12 mouse cellular contexts compared by ENCODE assay signal in genomic region chr14:122875056-122875455, GRCm38 (mm10). TPM values are rescaled to one million over a fixed set of nuclear protein-coding genes. Genes with fewer than 3 reads are reported as not detected.
A peak's percentile ranks its signal among the peaks of the same experiment; 100 is the strongest.
DNase-seq lines count a peak whose midpoint lies in the region; ATAC-seq and TF ChIP-seq lines count a peak whose summit lies in the region.
"Had no signal": no experiment of that assay in that cellular context is flagged by ENCODE, and none has a peak within 500 bp of the region (broad histone marks: within the 10 kb centered on the region; RNA-seq: fewer than 3 reads in every experiment).

No protein-coding gene starts in this region.

- H3K4me1 ChIP-seq in midbrain, embryonic 12.5 days = peaks cover 36% of the 10 kb centered on the region
- H3K4me1 ChIP-seq in midbrain, embryonic 11.5 days (ENCODE audit: control insufficient read depth, insufficient read depth, low read length) = no peaks in the 10 kb centered on the region; the same call in 1 of the 2 replicates
- H3K4me1 ChIP-seq in forebrain, postnatal 0 days (ENCODE audit: insufficient read depth) = peaks cover 5% of the 10 kb centered on the region; the same call in 1 of the 2 replicates
- no peaks in the 10 kb centered on the region for H3K4me1 ChIP-seq in thymus, adult 2 months (replicated peaks; ENCODE audit: control insufficient read depth, insufficient read depth, low read length)
- H3K4me1 ChIP-seq in kidney, embryonic 15.5 days = no peaks in the 10 kb centered on the region

- no peak for TF ChIP-seq POLR2A in thymus, adult 2 months (IDR thresholded peaks at IDR 0.05; ENCODE audit: control insufficient read depth, extremely low read depth, insufficient read depth, low read length, poor library complexity)

- 51% methylated on average over 8 of the region's 8 CpGs for WGBS in midbrain, embryonic 12.5 days
- WGBS in midbrain, embryonic 11.5 days = 65% methylated on average over 8 of the region's 8 CpGs
- 48% methylated on average over 8 of the region's 8 CpGs for WGBS in forebrain, postnatal 0 days
- WGBS in thymus, adult 2 months = 96% methylated on average over 8 of the region's 8 CpGs
- 83% methylated on average over 8 of the region's 8 CpGs for WGBS in kidney, embryonic 15.5 days

- H3K27me3 ChIP-seq in midbrain, embryonic 12.5 days = peaks cover 14% of the 10 kb centered on the region
- no peaks in the 10 kb centered on the region for H3K27me3 ChIP-seq in midbrain, embryonic 11.5 days (ENCODE audit: control insufficient read depth, insufficient read depth, low read length)
- H3K27me3 ChIP-seq in forebrain, postnatal 0 days (ENCODE audit: insufficient read depth, low read length) = peaks cover 4% of the 10 kb centered on the region; the same call in 1 of the 2 replicates
- no peaks in the 10 kb centered on the region for H3K27me3 ChIP-seq in thymus, adult 2 months (ENCODE audit: control insufficient read depth, insufficient read depth, low read length)
- no peaks in the 10 kb centered on the region for H3K27me3 ChIP-seq in kidney, embryonic 15.5 days

- no peak overlapping the region for H3K9ac ChIP-seq in midbrain, embryonic 12.5 days (replicated peaks)
- H3K9ac ChIP-seq in midbrain, embryonic 11.5 days (ENCODE audit: low read length) = no peak overlapping the region
- no peak overlapping the region for H3K9ac ChIP-seq in forebrain, postnatal 0 days
- no peak overlapping the region for H3K9ac ChIP-seq in kidney, embryonic 15.5 days

- H3K36me3 ChIP-seq in midbrain, embryonic 12.5 days = no peaks in the 10 kb centered on the region
- H3K36me3 ChIP-seq in midbrain, embryonic 11.5 days (ENCODE audit: control insufficient read depth, insufficient read depth, low read length) = no peaks in the 10 kb centered on the region
- H3K36me3 ChIP-seq in forebrain, postnatal 0 days (ENCODE audit: insufficient read depth) = no peaks in the 10 kb centered on the region
- no peaks in the 10 kb centered on the region for H3K36me3 ChIP-seq in thymus, adult 2 months (ENCODE audit: control insufficient read depth, insufficient read depth, low read length)
- H3K36me3 ChIP-seq in kidney, embryonic 15.5 days = no peaks in the 10 kb centered on the region
- H3K36me3 ChIP-seq: heart, embryonic 10.5 days had no signal

- peak; percentile 59 for DNase-seq in cerebellum, adult 11-12 months
- DNase-seq in cerebellum, adult 11 months = no peak
- DNase-seq in midbrain, embryonic 11.5 days (ENCODE audit: low spot score, missing footprints) = no peak
- no peak for DNase-seq in forebrain, postnatal 0 days
- peak; percentile 29 for DNase-seq in retina, embryonic 14.5 days (ENCODE audit: low spot score)
- DNase-seq in thymus, adult 2 months = no peak
- DNase-seq: heart, postnatal 4 days; kidney, postnatal 14 days; spleen, adult 18-20 months had no signal

- no peak overlapping the region for H3K4me3 ChIP-seq in midbrain, embryonic 12.5 days
- no peak overlapping the region for H3K4me3 ChIP-seq in midbrain, embryonic 11.5 days (ENCODE audit: low read depth, low read length)
- H3K4me3 ChIP-seq in forebrain, postnatal 0 days (ENCODE audit: low read depth, low read length) = no peak overlapping the region
- no peak overlapping the region for H3K4me3 ChIP-seq in thymus, adult 2 months (ENCODE audit: control insufficient read depth, insufficient read depth, low read length)
- H3K4me3 ChIP-seq in kidney, embryonic 15.5 days (replicated peaks) = no peak overlapping the region
- H3K4me3 ChIP-seq: heart, embryonic 10.5 days had no signal

- H3K4me2 ChIP-seq in midbrain, embryonic 12.5 days (replicated peaks) = no peak overlapping the region
- H3K4me2 ChIP-seq in midbrain, embryonic 11.5 days = no peak overlapping the region
- H3K4me2 ChIP-seq in forebrain, postnatal 0 days (ENCODE audit: low read depth) = no peak overlapping the region
- H3K4me2 ChIP-seq in kidney, embryonic 15.5 days = no peak overlapping the region

- no peaks in the 10 kb centered on the region for H3K9me3 ChIP-seq in midbrain, embryonic 12.5 days
- H3K9me3 ChIP-seq in midbrain, embryonic 11.5 days (ENCODE audit: control insufficient read depth, low read length) = no peaks in the 10 kb centered on the region
- no peaks in the 10 kb centered on the region for H3K9me3 ChIP-seq in forebrain, postnatal 0 days (ENCODE audit: low read length)
- no peaks in the 10 kb centered on the region for H3K9me3 ChIP-seq in kidney, embryonic 15.5 days (replicated peaks)
- H3K9me3 ChIP-seq: heart, embryonic 10.5 days had no signal

- ATAC-seq in midbrain, embryonic 12.5 days (ENCODE audit: low FRiP score, low read depth) = no peak
- ATAC-seq in midbrain, embryonic 11.5 days (ENCODE audit: low FRiP score) = no peak
- no peak for ATAC-seq in forebrain, postnatal 0 days
- no peak for ATAC-seq in kidney, embryonic 15.5 days (replicated peaks; ENCODE audit: low FRiP score)

- H3K27ac ChIP-seq in midbrain, embryonic 12.5 days (replicated peaks) = peak overlapping the region; percentile 42; the same call in 1 of the 2 replicates
- H3K27ac ChIP-seq in midbrain, embryonic 11.5 days (ENCODE audit: low read depth, low read length) = no peak overlapping the region
- peak overlapping the region; percentile 46; the same call in 1 of the 2 replicates for H3K27ac ChIP-seq in forebrain, postnatal 0 days (ENCODE audit: low read depth, low read length)
- H3K27ac ChIP-seq in thymus, adult 2 months (ENCODE audit: control insufficient read depth, insufficient read depth, low read length) = no peak overlapping the region
- H3K27ac ChIP-seq in kidney, embryonic 15.5 days = no peak overlapping the region
- H3K27ac ChIP-seq: heart, embryonic 10.5 days had no signal

- no peak for TF ChIP-seq CTCF in forebrain, postnatal 0 days (IDR thresholded peaks at IDR 0.05; ENCODE audit: low read depth)
- no peak for TF ChIP-seq CTCF in thymus, adult 2 months (IDR thresholded peaks at IDR 0.05; ENCODE audit: borderline replicate concordance, control insufficient read depth, extremely low read depth, insufficient read depth, low read length, poor library complexity)

RNA-seq across cellular contexts. Expression of gene Ggact, which starts 38.5 kb away (rescaled TPM):
- 5.1 and 8.4 TPM in 2 replicates for polyA plus RNA-seq in midbrain, embryonic 12.5 days (2016; fragmentation: Nextera tagmentation; extraction: Ambion mirVana)
- 5.2 and 5.5 TPM in 2 replicates for polyA plus RNA-seq in midbrain, embryonic 11.5 days (2014; fragmentation: Nextera tagmentation; extraction: Ambion mirVana)
- 16.4 and 18.8 TPM in 2 replicates for total RNA-seq in forebrain, postnatal 0 days (2014; rRNA removed)
- polyA plus RNA-seq in forebrain, postnatal 0 days (2015; fragmentation: Nextera tagmentation; extraction: Ambion mirVana) = 16.1 and 19.2 TPM in 2 replicates
- polyA plus RNA-seq in thymus, adult 2 months (2012; rRNA removed) = 29.2 and 29.4 TPM in 2 replicates
- 17.0 and 17.3 TPM in 2 replicates for polyA plus RNA-seq in kidney, embryonic 15.5 days (2015; fragmentation: Nextera tagmentation; extraction: Ambion mirVana)

Comparison
In these comparisons a context has a peak if more than half of its experiments do, and no peak if none do; other contexts are left out.
1. DNase-seq: peak in cerebellum, adult 11-12 months (single experiment) and retina, embryonic 14.5 days (single experiment); none in cerebellum, adult 11 months (single experiment), midbrain, embryonic 11.5 days (single experiment), forebrain, postnatal 0 days (single experiment) and thymus, adult 2 months (single experiment).
2. H3K27ac ChIP-seq: peak in midbrain, embryonic 12.5 days (single experiment) and forebrain, postnatal 0 days (single experiment); none in midbrain, embryonic 11.5 days (single experiment), thymus, adult 2 months (single experiment) and kidney, embryonic 15.5 days (single experiment).